Mouse (Mus musculus) kidney, adult 2 months (tissue): ENCODE results near the gene Tmem131.

Experiments
- CTCF ChIP-seq: fragments of 200-500 bp; conservative IDR thresholded peaks from 2 replicates; pipeline ENCODE4 v1.5.1; 2011; ENCODE audit warnings: low read depth, mild to moderate bottlenecking, control low read depth, low read length, moderate library complexity, mixed read lengths; ENCODE audit not compliant: insufficient read depth, insufficient read length
- POLR2A ChIP-seq: fragments of 200-500 bp; IDR thresholded peaks from one replicate; pipeline ENCODE4 v1.6.1; 2011; ENCODE audit warnings: low read depth, low read length, control low read depth

DNA sequence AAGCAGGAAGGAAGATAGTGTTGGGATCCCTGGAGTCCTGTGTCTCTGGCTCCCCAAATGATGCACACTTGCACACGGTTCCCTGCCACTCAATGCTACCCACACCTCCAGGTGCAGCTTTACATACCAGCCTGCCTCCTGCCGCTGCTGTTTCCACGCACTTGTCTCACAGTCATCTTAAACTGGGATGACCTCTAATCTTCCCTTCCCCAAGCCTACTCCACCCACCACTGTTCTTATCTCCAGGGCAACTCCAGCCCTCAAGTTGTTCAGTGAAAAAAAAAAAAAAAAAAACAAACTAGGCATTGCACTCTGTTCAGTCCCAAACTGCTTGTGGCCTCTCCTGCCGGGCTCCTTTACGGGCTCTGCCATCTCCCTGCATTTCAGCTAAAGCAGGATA, at the start of gene Tmem131:
- TF ChIP-seq CTCF (no peak), POLR2A (no peak)
